Mouse (Mus musculus) thymus, adult 2 months (tissue): ENCODE measurements around the gene Cxcr3. TPM values are rescaled to one million over a fixed set of nuclear protein-coding genes. Genes with fewer than 3 reads are reported as not detected.

Experiments
- DNase-seq: peaks from one replicate; pipeline ENCODE4 v3.0.0; 2021
- H3K27ac ChIP-seq: fragments of 200-500 bp; 2 replicates; pipeline ENCODE4 v1.5.1; 2012; ENCODE audit warnings: low read length, control low read depth; ENCODE audit not compliant: control insufficient read depth, insufficient read depth
- H3K27me3 ChIP-seq: fragments of 200-500 bp; 2 replicates; pipeline ENCODE4 v1.6.1; 2012; ENCODE audit warnings: mild to moderate bottlenecking, low read length, moderate library complexity, mixed read lengths; ENCODE audit not compliant: control insufficient read depth, insufficient read depth
- H3K36me3 ChIP-seq: fragments of 200-500 bp; 2 replicates; pipeline ENCODE4 v1.6.1; 2012; ENCODE audit warnings: mild to moderate bottlenecking, low read length, moderate library complexity; ENCODE audit not compliant: control insufficient read depth, insufficient read depth
- H3K4me1 ChIP-seq: fragments of 200-500 bp; replicated peaks from 2 replicates; pipeline ENCODE4 v1.6.1; 2012; ENCODE audit warnings: low read length; ENCODE audit not compliant: control insufficient read depth, insufficient read depth
- H3K4me3 ChIP-seq: fragments of 200-500 bp; 2 replicates; pipeline ENCODE4 v1.5.1; 2012; ENCODE audit warnings: mild to moderate bottlenecking, low read length, control low read depth, moderate library complexity; ENCODE audit not compliant: control insufficient read depth, insufficient read depth
- CTCF ChIP-seq: fragments of 200-500 bp; IDR thresholded peaks from 2 replicates; pipeline ENCODE4 v1.5.1; 2012; ENCODE audit warnings: mild to moderate bottlenecking, control low read depth, low read length, moderate library complexity, borderline replicate concordance; ENCODE audit not compliant: control insufficient read depth, poor library complexity, insufficient read depth; ENCODE audit errors: extremely low read depth
- POLR2A ChIP-seq: fragments of 200-500 bp; IDR thresholded peaks from 2 replicates; pipeline ENCODE4 v1.6.1; 2012; ENCODE audit warnings: mild to moderate bottlenecking, low read length, control low read depth, moderate library complexity; ENCODE audit not compliant: control insufficient read depth, poor library complexity, insufficient read depth; ENCODE audit errors: extremely low read depth
- WGBS: fragments of 180-500 bp; shearing (Covaris S2); methylation state at CpG from one replicate; pipeline ENCODE4 v1.1.7; 2018; 5-methylcytosine and 5-hydroxymethylcytosine counted together
- polyA plus RNA-seq: library from polyadenylated mRNA; depleted of rRNA; stranded (reverse); fragments of >200 nt; gene quantifications from 2 replicates; pipeline ENCODE4 v1.2.3, GENCODE M21; 2012; rRNA removed

Cxcr3 gene
- polyA plus RNA-seq, 1 experiment = 16.0 TPM

DNA sequence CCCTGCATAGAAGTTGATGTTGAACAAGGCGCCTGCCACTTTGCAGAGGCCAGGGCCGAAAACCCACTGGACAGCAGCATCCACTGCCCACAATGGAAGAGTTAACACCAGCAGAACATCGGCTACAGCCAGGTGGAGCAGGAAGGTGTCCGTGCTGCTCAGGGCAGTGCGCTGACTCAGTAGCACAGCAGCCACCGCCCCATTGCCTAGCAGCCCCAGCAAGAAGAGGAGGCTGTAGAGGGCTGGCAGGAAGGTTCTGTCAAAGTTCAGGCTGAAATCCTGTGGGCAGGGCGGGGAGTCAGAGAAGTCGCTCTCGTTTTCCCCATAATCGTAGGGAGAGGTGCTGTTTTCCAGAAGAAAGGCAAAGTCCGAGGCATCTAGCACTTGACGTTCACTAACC lies 1.4 kb downstream of the Cxcr3 start:
- 77% methylated on average over 12 of the region's 12 CpGs for WGBS

DNA sequence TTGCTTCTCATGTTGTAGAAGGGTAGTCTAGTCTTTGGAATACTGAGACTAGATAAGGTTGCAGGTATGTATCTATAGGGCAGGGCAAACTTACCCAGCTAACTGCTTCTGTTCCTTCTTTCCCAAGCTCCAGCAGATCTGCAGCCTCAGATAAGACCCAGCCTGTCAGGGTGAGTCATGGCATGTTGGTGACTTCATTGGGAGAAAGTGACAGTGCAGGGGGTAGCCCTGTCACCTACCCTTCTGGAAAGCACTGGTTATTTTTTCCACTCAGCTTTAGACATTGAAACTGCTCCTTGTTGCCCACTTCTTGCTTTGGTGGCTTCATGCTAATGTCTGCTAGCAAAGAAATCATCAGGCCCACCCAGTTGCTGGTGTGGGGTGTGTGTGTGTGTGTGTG lies 4.1 kb downstream of the Cxcr3 start:
- Histone ChIP-seq H3K36me3 (no peaks in the 10 kb centered on the region), H3K4me3 (no peak overlapping the region), H3K27ac (no peak overlapping the region), H3K27me3 (no peaks in the 10 kb centered on the region), H3K4me1 (peaks cover 10% of the 10 kb centered on the region)
- TF ChIP-seq POLR2A (no peak), CTCF (no peak)
- DNase-seq = no peak

More for the DNA sequence above, 1.4 kb downstream of the Cxcr3 start:
- H3K27ac ChIP-seq = no peak overlapping the region
- TF ChIP-seq POLR2A = no peak
- no peak for TF ChIP-seq CTCF
- no peak overlapping the region for H3K4me3 ChIP-seq
- peaks cover 16% of the 10 kb centered on the region for H3K4me1 ChIP-seq
- H3K27me3 ChIP-seq = no peaks in the 10 kb centered on the region
- no peak for DNase-seq
- no peaks in the 10 kb centered on the region for H3K36me3 ChIP-seq

DNA sequence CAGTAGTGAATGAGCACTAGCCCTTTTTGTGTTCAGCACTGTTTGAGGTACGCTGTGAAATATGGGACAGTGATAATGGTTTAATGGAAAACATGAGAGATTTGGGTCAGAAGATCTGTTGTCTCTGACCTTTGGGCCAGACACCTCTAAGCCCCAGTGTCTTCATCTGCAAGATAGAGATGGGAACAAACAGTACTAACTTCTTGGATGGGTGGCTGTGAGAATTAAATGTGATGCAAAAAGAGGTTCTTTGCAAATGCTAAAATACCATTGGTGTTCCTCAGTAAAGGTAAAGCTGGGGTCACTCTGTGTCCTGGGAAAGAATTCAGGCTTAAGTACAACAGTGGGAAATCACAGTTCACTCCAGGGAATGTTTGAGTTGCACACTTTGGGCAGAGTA lies 13.7 kb downstream of the Cxcr3 start:
- TF ChIP-seq POLR2A (no peak), CTCF (no peak)
- Histone ChIP-seq H3K36me3 (no peaks in the 10 kb centered on the region), H3K27ac (no peak overlapping the region), H3K4me1 (no peaks in the 10 kb centered on the region), H3K27me3 (no peaks in the 10 kb centered on the region), H3K4me3 (no peak overlapping the region)
- WGBS = 100% methylated on average over 1 of the region's 1 CpGs
- no peak for DNase-seq

DNA sequence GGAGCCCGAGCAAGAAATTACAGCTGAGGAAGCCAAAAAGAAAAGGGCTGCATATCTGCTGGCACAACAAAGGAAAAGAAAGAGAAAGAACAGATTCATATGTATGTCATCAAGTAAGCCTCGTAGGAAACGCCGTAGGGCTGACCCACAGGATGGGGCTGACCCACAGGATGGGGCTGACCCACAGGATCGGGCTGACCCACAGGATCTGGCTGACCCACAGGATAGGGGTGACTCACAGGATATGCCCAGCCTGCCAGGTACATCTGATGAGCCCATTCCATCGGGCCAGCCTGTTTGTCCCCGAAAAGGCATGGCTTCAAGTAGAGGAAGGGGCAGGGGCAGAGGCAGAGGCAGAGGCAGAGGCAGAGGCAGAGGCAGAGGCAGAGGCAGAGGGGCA lies 29.0 kb downstream of the Cxcr3 start:
- no peak for DNase-seq
- no peaks in the 10 kb centered on the region for H3K4me1 ChIP-seq
- TF ChIP-seq POLR2A (no peak), CTCF (no peak)
- 92% methylated on average over 7 of the region's 7 CpGs for WGBS
- H3K36me3 ChIP-seq = no peaks in the 10 kb centered on the region
- no peak overlapping the region for H3K27ac ChIP-seq
- no peaks in the 10 kb centered on the region for H3K27me3 ChIP-seq
- no peak overlapping the region for H3K4me3 ChIP-seq

DNA sequence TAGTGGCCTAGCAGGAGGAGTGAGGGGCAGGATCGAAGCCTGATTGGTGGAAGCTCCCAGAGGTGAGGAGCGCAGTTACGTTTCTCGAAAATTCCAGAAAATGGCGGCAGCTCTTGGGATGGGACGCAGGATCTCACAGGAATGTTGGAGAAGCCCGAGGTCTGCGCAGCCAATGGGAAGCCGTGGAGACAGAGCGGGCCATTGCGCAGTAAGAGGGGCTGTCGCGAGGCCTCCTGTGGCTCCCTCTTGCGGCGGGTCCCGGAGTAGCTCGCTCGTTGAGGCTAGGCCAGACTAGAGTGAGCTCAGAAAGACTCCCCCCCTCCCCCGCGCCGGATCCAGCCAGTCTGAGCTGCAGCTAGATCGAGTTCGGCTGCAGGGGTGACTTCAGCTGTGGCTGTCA lies 35.8 kb downstream of the Cxcr3 start:
- no peak overlapping the region for H3K27ac ChIP-seq
- H3K4me1 ChIP-seq = no peaks in the 10 kb centered on the region
- WGBS = 86% methylated on average over 23 of the region's 23 CpGs
- H3K27me3 ChIP-seq = no peaks in the 10 kb centered on the region
- DNase-seq = no peak
- TF ChIP-seq CTCF = no peak
- TF ChIP-seq POLR2A = no peak
- H3K4me3 ChIP-seq = no peak overlapping the region
- no peaks in the 10 kb centered on the region for H3K36me3 ChIP-seq

DNA sequence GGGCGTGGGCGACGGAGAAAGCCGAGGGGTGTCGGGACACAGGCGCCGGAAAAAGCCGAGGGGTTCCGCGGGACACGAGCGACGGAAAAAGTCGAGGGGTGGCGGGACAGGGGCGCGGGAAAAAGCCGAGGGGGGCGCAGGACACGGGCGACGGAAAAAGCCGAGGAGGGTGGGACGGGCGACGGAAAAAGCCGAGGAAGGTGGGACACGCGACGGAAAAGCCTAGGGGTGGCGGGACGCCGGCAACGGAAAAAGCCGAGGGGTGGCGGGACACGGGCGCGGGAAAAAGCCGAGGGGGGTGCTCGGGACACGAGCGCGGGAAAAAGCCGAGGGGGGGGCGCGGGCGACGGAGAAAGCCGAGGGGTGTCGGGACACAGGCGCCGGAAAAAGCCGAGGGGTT lies 36.5 kb downstream of the Cxcr3 start:
- DNase-seq = no peak
- no peaks in the 10 kb centered on the region for H3K4me1 ChIP-seq
- H3K36me3 ChIP-seq = no peaks in the 10 kb centered on the region
- H3K27ac ChIP-seq = no peak overlapping the region
- H3K27me3 ChIP-seq = no peaks in the 10 kb centered on the region
- H3K4me3 ChIP-seq = no peak overlapping the region
- 89% methylated on average over 50 of the region's 54 CpGs for WGBS
- no peak for TF ChIP-seq POLR2A
- no peak for TF ChIP-seq CTCF

DNA sequence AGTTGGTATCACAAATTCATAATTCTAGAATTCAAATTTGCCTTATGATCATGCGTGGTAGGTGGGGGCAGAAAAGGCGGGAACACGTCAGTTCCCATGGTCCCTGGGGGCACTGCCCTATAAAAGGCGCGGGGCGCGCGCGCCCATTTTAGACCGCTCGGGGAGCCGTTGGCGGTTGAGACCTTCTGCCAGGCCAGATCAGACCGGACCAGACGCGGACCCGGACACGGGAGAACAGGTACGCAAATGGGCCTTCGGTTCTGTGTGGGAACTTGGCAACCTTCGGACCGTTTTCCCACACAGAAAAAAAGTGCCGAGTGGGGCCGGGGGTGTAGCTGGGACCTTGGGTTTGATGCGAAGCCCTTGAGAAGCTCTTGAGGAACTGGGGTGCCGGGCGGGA lies 38.4 kb downstream of the Cxcr3 start:
- DNase-seq = no peak
- TF ChIP-seq CTCF = no peak
- TF ChIP-seq POLR2A = no peak
- Histone ChIP-seq H3K27ac (no peak overlapping the region), H3K4me3 (no peak overlapping the region), H3K4me1 (no peaks in the 10 kb centered on the region), H3K27me3 (no peaks in the 10 kb centered on the region), H3K36me3 (no peaks in the 10 kb centered on the region)
- 98% methylated on average over 27 of the region's 27 CpGs for WGBS

Other genes with a start within 250 kb of the Cxcr3 start
- 4.7 and 7.5 TPM in 2 replicates for gene Taf1, start 201.5 kb downstream of the Cxcr3 start, polyA plus RNA-seq
- 192 and 229 TPM in 2 replicates for gene Ogt, start 94.2 kb downstream of the Cxcr3 start, polyA plus RNA-seq
- gene Gm4779, start 60.2 kb upstream of the Cxcr3 start, polyA plus RNA-seq = 0.09 and 0.30 TPM in 2 replicates
- gene 8030474K03Rik, start 60.4 kb upstream of the Cxcr3 start, polyA plus RNA-seq = 0.11 and 0.20 TPM in 2 replicates
- 0.81 and 1.4 TPM in 2 replicates for gene Nhsl2, start 115.1 kb upstream of the Cxcr3 start, polyA plus RNA-seq